Mouse (Mus musculus) bone marrow, adult 2 months (tissue): ENCODE data around the gene Smndc1. TPM values are rescaled to one million over a fixed set of nuclear protein-coding genes. Genes with fewer than 3 reads are reported as not detected.
A peak's percentile ranks its signal among the peaks of the same experiment; 100 is the strongest.

Experiments
- H3K27ac ChIP-seq: fragments of 200-500 bp; 2 replicates; pipeline ENCODE4 v1.5.1; 2012; ENCODE audit warnings: low read depth, mild to moderate bottlenecking, control low read depth, inconsistent platforms, low read length; ENCODE audit not compliant: control insufficient read depth, poor library complexity, insufficient read depth
- H3K4me1 ChIP-seq: fragments of 200-500 bp; 2 replicates; pipeline ENCODE4 v1.6.1; 2011; ENCODE audit warnings: low read length; ENCODE audit not compliant: control insufficient read depth, insufficient read depth
- H3K4me3 ChIP-seq: fragments of 200-500 bp; replicated peaks from 2 replicates; pipeline ENCODE3; 2011; ENCODE audit warnings: mild to moderate bottlenecking, low read depth, low read length, control low read depth; ENCODE audit not compliant: control insufficient read depth
- CTCF ChIP-seq: fragments of 200-500 bp; IDR thresholded peaks from 2 replicates; pipeline ENCODE4 v1.5.1; 2011; ENCODE audit warnings: low read length, control low read depth; ENCODE audit not compliant: control insufficient read depth, insufficient read depth
- POLR2A ChIP-seq: fragments of 200-500 bp; IDR thresholded peaks from 2 replicates; pipeline ENCODE4 v1.6.1; 2011; ENCODE audit warnings: low read depth, mild to moderate bottlenecking, control low read depth, low read length, borderline replicate concordance; ENCODE audit not compliant: control insufficient read depth
- WGBS: fragments of 180-500 bp; shearing (Covaris S2); methylation state at CpG from one replicate; pipeline ENCODE4 v1.1.7; 2018; 5-methylcytosine and 5-hydroxymethylcytosine counted together
- polyA plus RNA-seq: library from polyadenylated mRNA; stranded (reverse); fragments of >200 nt; gene quantifications from 2 replicates; pipeline ENCODE4 v1.2.4, GENCODE M21; 2011; ENCODE audit warnings: low replicate concordance; ENCODE audit not compliant: missing spikeins, insufficient read depth, insufficient read length

Smndc1 gene
- polyA plus RNA-seq, 1 experiment = 41.2 TPM

DNA sequence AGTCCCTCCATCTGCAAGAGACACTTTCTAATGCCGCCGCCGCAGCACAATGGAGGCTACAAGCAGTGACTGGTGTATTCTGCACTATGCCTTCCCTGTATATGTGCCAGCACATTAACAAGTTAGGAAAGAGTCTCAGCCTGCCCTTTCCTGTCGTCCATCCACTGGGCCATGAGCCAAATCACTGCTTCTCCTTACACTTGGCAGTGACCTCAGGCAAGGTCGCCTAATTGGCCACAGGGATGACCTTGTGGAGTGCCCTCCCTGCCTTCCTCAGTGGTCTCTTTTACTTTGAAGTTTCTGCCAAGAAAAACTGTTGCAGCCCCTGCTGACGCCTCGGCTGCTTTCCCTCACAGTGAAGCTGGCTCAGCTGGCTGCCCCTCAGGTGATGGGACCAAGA lies 37.0 kb upstream of the Smndc1 start:
- Histone ChIP-seq H3K27ac (no peak overlapping the region), H3K4me3 (no peak overlapping the region), H3K4me1 (peaks cover 5% of the 10 kb centered on the region; the same call in 1 of the 2 replicates)
- no peak for TF ChIP-seq POLR2A
- WGBS = 77% methylated on average over 7 of the region's 7 CpGs

DNA sequence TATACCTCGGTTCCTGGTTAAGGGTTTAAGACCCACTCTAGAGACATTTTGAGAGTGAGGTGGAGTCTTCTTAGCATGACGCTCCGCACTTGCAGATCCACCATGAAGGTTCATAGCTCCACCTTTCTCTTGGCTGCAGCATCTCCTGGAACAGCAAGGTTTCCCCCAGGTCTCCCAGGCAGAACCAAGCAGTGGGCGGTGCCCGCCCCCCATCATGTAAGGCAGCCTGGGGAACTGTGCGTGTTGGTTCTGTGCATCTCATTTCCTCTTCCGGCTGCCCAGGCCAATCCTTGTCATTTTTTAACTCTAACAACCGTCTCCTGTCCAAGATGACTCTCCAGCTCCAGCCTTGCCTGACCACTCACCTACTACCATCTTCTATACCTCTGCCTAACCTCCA lies 35.4 kb upstream of the Smndc1 start:
- Histone ChIP-seq H3K4me1 (peaks cover 7% of the 10 kb centered on the region; the same call in 1 of the 2 replicates), H3K27ac (no peak overlapping the region; the same call in 1 of the 2 replicates), H3K4me3 (no peak overlapping the region)
- WGBS = 53% methylated on average over 8 of the region's 8 CpGs
- TF ChIP-seq POLR2A (0 out of 2 replicates have a peak, but pooled peaks have one; percentile 10), CTCF (no peak)

DNA sequence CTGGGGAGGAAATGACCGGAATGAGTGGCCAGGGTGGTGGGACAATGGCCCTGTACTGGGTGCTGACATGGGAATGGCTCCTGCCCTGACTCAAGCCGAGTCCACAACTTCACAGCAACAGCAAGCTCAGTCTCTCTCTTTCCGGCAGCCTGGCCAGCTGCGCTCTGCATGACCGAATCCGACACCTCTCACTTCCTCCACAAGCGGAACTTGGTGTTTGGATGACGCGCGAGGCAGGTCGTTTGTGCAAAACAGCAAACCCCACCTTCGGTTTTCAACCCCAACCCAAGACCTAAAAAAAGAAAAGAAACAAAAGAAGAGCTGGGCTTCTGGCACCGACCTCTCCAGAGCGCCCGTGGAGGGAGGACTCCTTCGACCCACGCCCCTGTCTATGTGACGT lies 34.3 kb upstream of the Smndc1 start:
- peak overlapping the region; percentile 27 for H3K4me3 ChIP-seq
- H3K4me1 ChIP-seq = peaks cover 7% of the 10 kb centered on the region; the same call in 1 of the 2 replicates
- H3K27ac ChIP-seq = peak overlapping the region; percentile 78
- TF ChIP-seq POLR2A = peak; percentile 89
- TF ChIP-seq CTCF = no peak
- 1% methylated on average over 18 of the region's 18 CpGs for WGBS

- peak overlapping the region; percentile 40 for H3K4me3 ChIP-seq
- 7% methylated on average over 17 of the region's 17 CpGs for WGBS
- TF ChIP-seq CTCF (no peak), POLR2A (no peak)
- peak overlapping the region; percentile 78 for H3K27ac ChIP-seq
- peaks cover 7% of the 10 kb centered on the region; the same call in 1 of the 2 replicates for H3K4me1 ChIP-seq
Observed at GRCm38 (mm10) chr19:53423816-53424465, 33.6 kb upstream of the Smndc1 start.

GRCm38 (mm10) chr19:53423341-53423753 lies 33.0 kb upstream of the Smndc1 start:
- H3K27ac ChIP-seq = peak overlapping the region; percentile 78
- peak; percentile 24; the same call in 1 of the 2 replicates for TF ChIP-seq CTCF
- peak; percentile 59; the same call in 1 of the 2 replicates for TF ChIP-seq POLR2A
- peak overlapping the region; percentile 40 for H3K4me3 ChIP-seq
- WGBS = under 1% methylated on average over 18 of the region's 19 CpGs
- H3K4me1 ChIP-seq = peaks cover 7% of the 10 kb centered on the region; the same call in 1 of the 2 replicates

- peaks cover 7% of the 10 kb centered on the region; the same call in 1 of the 2 replicates for H3K4me1 ChIP-seq
- H3K27ac ChIP-seq = peak overlapping the region; percentile 43; the same call in 1 of the 2 replicates
Observed at GRCm38 (mm10) chr19:53422358-53423308, 32.3 kb upstream of the Smndc1 start.

GRCm38 (mm10) chr19:53421583-53422188 lies 31.3 kb upstream of the Smndc1 start:
- Histone ChIP-seq H3K27ac (peak overlapping the region; percentile 57), H3K4me1 (peaks cover 7% of the 10 kb centered on the region; the same call in 1 of the 2 replicates), H3K4me3 (peak overlapping the region; percentile 19)
- 4% methylated on average over 6 of the region's 6 CpGs for WGBS
- TF ChIP-seq POLR2A (no peak), CTCF (no peak)

More at GRCm38 (mm10) chr19:53422358-53423308, 32.3 kb upstream of the Smndc1 start:
- WGBS = 34% methylated on average over 18 of the region's 18 CpGs
- no peak overlapping the region for H3K4me3 ChIP-seq
- TF ChIP-seq CTCF (no peak), POLR2A (no peak)
